Mouse (Mus musculus): Measurements from ENCODE around the gene Boll.

Boll gene

GRCm38 (mm10) chr1:55279081-55279480, 84.2 kb downstream of the Boll start:
- POLR2A ChIA-PET = interaction anchor here (0.5 to 1.6 kb wide), 11 partner anchors 8 to 1816 kb away, joined by 3 to 4 read pairs (median 3); no protein-coding TSS in a partner anchor

GRCm38 (mm10) chr1:55265447-55265846, 97.8 kb downstream of the Boll start:
- ChIA-PET POLR2A (no interaction called here), CTCF (interaction anchor here in 2 of 4 experiments (0.7 to 1.4 kb wide), 3 partner anchors 27 to 98 kb away, joined by 3 to 4 read pairs (median 4); no protein-coding TSS in a partner anchor)

More at GRCm38 (mm10) chr1:55279081-55279480, 84.2 kb downstream of the Boll start:
- CTCF ChIA-PET = interaction anchor here (0.5 to 2.9 kb wide), 7 partner anchors 30 to 570 kb away, joined by 3 to 8 read pairs (median 4); partner anchors contain the start of genes Boll (in 1 of the 4) and Mob4 (in 1 of the 4)

- POLR2A ChIA-PET = no interaction called here
- CTCF ChIA-PET = interaction anchor here in 1 of 4 experiments (0.6 kb wide), 1 partner anchor 119 kb away, joined by 3 read pairs; no protein-coding TSS in a partner anchor
Measured at GRCm38 (mm10) chr1:55264385-55264784, 98.9 kb downstream of the Boll start.

- ChIA-PET CTCF (no interaction called here), POLR2A (interaction anchor here in 1 of 4 experiments (0.6 kb wide), 1 partner anchor 94 kb away, joined by 3 read pairs; no protein-coding TSS in a partner anchor)
Measured at GRCm38 (mm10) chr1:55246374-55246773, 116.9 kb downstream of the Boll start.

GRCm38 (mm10) chr1:55239237-55239636, 124.0 kb downstream of the Boll start:
- POLR2A ChIA-PET = interaction anchor here (0.6 to 3.8 kb wide), 15 partner anchors 12 to 154 kb away, joined by 3 to 17 read pairs (median 3); partner anchors contain the start of genes Boll (in 1 of the 4), Hspd1 (in 1 of the 4), Hspe1 (in 1 of the 4) and Rftn2 (in 1 of the 4)
- CTCF ChIA-PET = interaction anchor here (0.5 to 2.2 kb wide), 43 partner anchors 11 to 1332 kb away, joined by 3 to 16 read pairs (median 4); partner anchors contain the start of gene Boll (in 3 of the 4)

GRCm38 (mm10) chr1:55238496-55238895, 124.8 kb downstream of the Boll start:
- POLR2A ChIA-PET = interaction anchor here in 3 of 4 experiments (0.6 to 3.8 kb wide), 6 partner anchors 26 to 151 kb away, joined by 3 to 17 read pairs (median 4); partner anchors contain the start of genes Hspd1 (in 1 of the 3) and Hspe1 (in 1 of the 3)
- CTCF ChIA-PET = interaction anchor here (0.6 to 2.3 kb wide), 9 partner anchors 25 to 125 kb away, joined by 3 to 16 read pairs (median 6); partner anchors contain the start of gene Boll (in 1 of the 4)

GRCm38 (mm10) chr1:55237643-55238161, 125.6 kb downstream of the Boll start:
- POLR2A ChIA-PET = interaction anchor here in 3 of 4 experiments (0.6 to 3.8 kb wide), 13 partner anchors 17 to 150 kb away, joined by 3 to 17 read pairs (median 3); partner anchors contain the start of genes Hspd1 (in 1 of the 3) and Hspe1 (in 1 of the 3)
- CTCF ChIA-PET = interaction anchor here in 2 of 4 experiments (1.2 to 2.3 kb wide), 2 partner anchors 28 to 45 kb away, joined by 3 to 10 read pairs; no protein-coding TSS in a partner anchor

GRCm38 (mm10) chr1:55236890-55237642, 126.2 kb downstream of the Boll start, which contains the start of gene Mars2:
Mars2 (plus strand) TSS chr1:55237177.
- CTCF ChIA-PET = interaction anchor here in 1 of 4 experiments (0.6 to 2.3 kb wide), 3 partner anchors 44 to 136 kb away, joined by 3 to 10 read pairs (median 3); no protein-coding TSS in a partner anchor
- POLR2A ChIA-PET = interaction anchor here (0.5 to 2.9 kb wide), 16 partner anchors 11 to 149 kb away, joined by 3 to 16 read pairs (median 4); partner anchors contain the start of genes Hspd1 (in 1 of the 4) and Hspe1 (in 1 of the 4)

- ChIA-PET CTCF (interaction anchor here in 1 of 4 experiments (0.6 to 2.3 kb wide), 4 partner anchors 43 to 135 kb away, joined by 3 to 10 read pairs (median 4); no protein-coding TSS in a partner anchor), POLR2A (interaction anchor here (0.5 to 2.9 kb wide), 19 partner anchors 11 to 148 kb away, joined by 3 to 16 read pairs (median 4); partner anchors contain the start of genes Hspd1 (in 1 of the 4) and Hspe1 (in 1 of the 4))
Measured at GRCm38 (mm10) chr1:55236487-55236886, 126.8 kb downstream of the Boll start.

GRCm38 (mm10) chr1:55234910-55235520, 128.3 kb downstream of the Boll start:
- CTCF ChIA-PET = interaction anchor here (0.5 to 1.9 kb wide), 5 partner anchors 9 to 171 kb away, joined by 4 to 7 read pairs (median 6); partner anchors contain the start of genes Plcl1 (in 1 of the 4) and Rftn2 (in 1 of the 4)
- POLR2A ChIA-PET = interaction anchor here in 3 of 4 experiments (0.6 to 2.9 kb wide), 11 partner anchors 9 to 44 kb away, joined by 3 to 16 read pairs (median 4); no protein-coding TSS in a partner anchor

- ChIA-PET CTCF (interaction anchor here in 3 of 4 experiments (0.5 to 1.5 kb wide), 7 partner anchors 11 to 1604 kb away, joined by 3 to 9 read pairs (median 5); no protein-coding TSS in a partner anchor), POLR2A (interaction anchor here in 1 of 4 experiments (0.6 kb wide), 1 partner anchor 26 kb away, joined by 3 read pairs; no protein-coding TSS in a partner anchor)
Measured at GRCm38 (mm10) chr1:55228256-55228884, 134.9 kb downstream of the Boll start.

GRCm38 (mm10) chr1:55227376-55227775, 135.9 kb downstream of the Boll start:
- CTCF ChIA-PET = interaction anchor here in 1 of 4 experiments (0.6 kb wide), 1 partner anchor 13 kb away, joined by 3 read pairs; no protein-coding TSS in a partner anchor
- POLR2A ChIA-PET = interaction anchor here in 2 of 4 experiments (0.7 to 1.2 kb wide), 5 partner anchors 12 to 687 kb away, joined by 3 to 6 read pairs (median 4); no protein-coding TSS in a partner anchor

GRCm38 (mm10) chr1:55226011-55226857, 137.0 kb downstream of the Boll start, which contains the start of gene Rftn2:
Rftn2 (minus strand) TSS chr1:55226782.
- POLR2A ChIA-PET = interaction anchor here in 3 of 4 experiments (0.7 to 1.5 kb wide), 11 partner anchors 9 to 54 kb away, joined by 3 to 6 read pairs (median 4); partner anchors contain the start of gene Mars2 (in 1 of the 3)
- CTCF ChIA-PET = interaction anchor here (0.6 to 1.1 kb wide), 9 partner anchors 9 to 166 kb away, joined by 3 to 5 read pairs (median 3); no protein-coding TSS in a partner anchor

- CTCF ChIA-PET = interaction anchor here in 3 of 4 experiments (0.6 to 0.9 kb wide), 4 partner anchors 14 to 165 kb away, joined by 3 to 4 read pairs (median 3); no protein-coding TSS in a partner anchor
- POLR2A ChIA-PET = interaction anchor here in 2 of 4 experiments (0.8 to 1.5 kb wide), 9 partner anchors 9 to 54 kb away, joined by 3 to 6 read pairs (median 4); partner anchors contain the start of gene Mars2 (in 1 of the 2)
Measured at GRCm38 (mm10) chr1:55225398-55225797, 137.9 kb downstream of the Boll start.

GRCm38 (mm10) chr1:55224111-55224510, 139.2 kb downstream of the Boll start:
- ChIA-PET POLR2A (interaction anchor here in 2 of 4 experiments (0.6 to 1.6 kb wide), 4 partner anchors 10 to 25 kb away, joined by 3 to 5 read pairs (median 4); no protein-coding TSS in a partner anchor), CTCF (no interaction called here)

- ChIA-PET CTCF (interaction anchor here in 1 of 4 experiments (0.7 kb wide), 1 partner anchor 17 kb away, joined by 3 read pairs; no protein-coding TSS in a partner anchor), POLR2A (no interaction called here)
Measured at GRCm38 (mm10) chr1:55223026-55223425, 140.2 kb downstream of the Boll start.

Measured in embryonic stem cell, embryonic (primary cell).